Mouse (Mus musculus) heart, embryonic 15.5 days (tissue): Measurements from ENCODE around the gene Arhgap21. TPM values are rescaled to one million over a fixed set of nuclear protein-coding genes. Genes with fewer than 3 reads are reported as not detected.

Source experiments
- ATAC-seq: fragments of 200-750 bp; cut with Nextera tagmentation; replicated peaks from 2 replicates; pipeline ENCODE4 v1.8.0; 2017; ENCODE audit warnings: low read depth, moderate TSS enrichment; ENCODE audit not compliant: insufficient number of reproducible peaks, insufficient read depth, low FRiP score
- H3K27ac ChIP-seq: fragments of 300-500 bp; sonication (generic); 2 replicates; pipeline ENCODE4 v1.5.1; 2015; ENCODE audit warnings: mild to moderate bottlenecking, inconsistent platforms
- H3K27me3 ChIP-seq: fragments of 300-500 bp; sonication (generic); 2 replicates; pipeline ENCODE4 v1.6.1; 2015; ENCODE audit warnings: inconsistent platforms
- H3K36me3 ChIP-seq: fragments of 300-500 bp; sonication (generic); 2 replicates; pipeline ENCODE4 v1.6.1; 2015; ENCODE audit warnings: mild to moderate bottlenecking, inconsistent platforms
- H3K4me1 ChIP-seq: fragments of 300-500 bp; sonication (generic); replicated peaks from 2 replicates; pipeline ENCODE4 v1.6.1; 2015; ENCODE audit warnings: inconsistent platforms
- H3K4me2 ChIP-seq: fragments of 300-500 bp; sonication (generic); 2 replicates; pipeline ENCODE4 v1.6.1; 2015; ENCODE audit warnings: inconsistent platforms, mild to moderate bottlenecking, moderate library complexity
- H3K4me3 ChIP-seq: fragments of 300-500 bp; sonication (generic); 2 replicates; pipeline ENCODE4 v1.5.1; 2015; ENCODE audit warnings: mild to moderate bottlenecking, inconsistent platforms
- H3K9ac ChIP-seq: fragments of 300-500 bp; sonication (generic); 2 replicates; pipeline ENCODE4 v1.6.1; 2015; ENCODE audit warnings: mild to moderate bottlenecking, inconsistent platforms
- H3K9me3 ChIP-seq: fragments of 300-500 bp; sonication (generic); replicated peaks from 2 replicates; pipeline ENCODE4 v1.6.1; 2016; ENCODE audit warnings: inconsistent platforms
- WGBS: fragments of 180-500 bp; shearing (Covaris S2); methylation state at CpG from one replicate; pipeline ENCODE4 v1.1.7; 2015; ENCODE audit warnings: mixed read lengths; 5-methylcytosine and 5-hydroxymethylcytosine counted together
- polyA plus RNA-seq: library from polyadenylated mRNA; unstranded; fragments of >200 nt; fragmentation: Nextera tagmentation; extraction: Ambion mirVana; gene quantifications from 2 replicates; pipeline ENCODE4 v1.2.1, GENCODE M21; 2015

The Arhgap21 gene
- 16.7 and 17.2 TPM in 2 replicates for polyA plus RNA-seq

DNA sequence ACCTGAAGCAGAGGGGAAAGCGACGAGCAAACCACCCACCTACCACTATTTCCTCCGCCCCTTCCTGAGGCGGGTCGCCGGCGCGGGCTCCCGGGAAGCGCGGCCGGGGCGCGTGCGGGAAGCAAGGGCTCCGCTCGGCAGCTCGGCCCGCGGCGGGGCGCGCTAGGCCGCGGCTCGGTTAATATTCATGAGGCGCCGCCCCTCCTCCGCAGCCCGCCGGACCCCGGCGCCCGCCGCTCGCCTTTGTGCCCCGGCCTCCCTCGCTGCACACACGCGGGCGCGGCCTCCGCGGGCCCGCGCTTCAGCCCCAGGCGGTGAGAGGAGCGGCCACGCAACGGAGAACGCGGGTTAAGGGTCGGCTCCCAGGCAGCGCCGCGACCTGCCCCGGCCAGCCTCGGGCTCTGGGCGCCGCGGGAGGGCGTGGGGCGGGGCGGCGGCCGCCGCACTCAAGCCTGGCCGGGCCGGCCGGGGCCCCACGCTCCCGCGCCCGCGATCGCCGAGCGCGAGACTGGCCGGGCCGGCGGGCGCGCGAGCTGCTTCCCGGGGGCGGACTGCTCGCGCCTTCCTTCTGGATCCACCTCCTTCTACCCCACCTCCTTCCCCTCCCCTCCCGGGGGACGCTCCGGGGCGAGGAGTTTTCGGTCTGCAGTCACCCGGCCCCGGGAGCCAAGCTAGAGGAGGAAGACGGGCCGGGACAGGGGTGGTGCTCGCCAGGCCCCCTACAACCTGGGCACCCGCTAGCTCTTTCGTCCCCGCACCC lies at the start of gene Arhgap21:
Gene Arhgap21 (minus strand): TSS at position 441 of the 760 bp plus-strand sequence.
- under 1% methylated on average over 93 of the region's 102 CpGs for whole genome bisulfite sequencing
- peaks cover 27% of the 10 kb centered on the region for H3K4me1 ChIP-seq

GRCm38 (mm10) chr2:21016589-21016988 lies 47.9 kb upstream of the Arhgap21 start:
- no peaks in the 10 kb centered on the region for H3K4me1 ChIP-seq
- H3K9me3 ChIP-seq, result no peaks in the 10 kb centered on the region
- WGBS, result 71% methylated on average over 7 of the region's 7 CpGs
- no peaks in the 10 kb centered on the region for H3K27me3 ChIP-seq
- no peak overlapping the region for H3K9ac ChIP-seq
- no peak overlapping the region for H3K27ac ChIP-seq
- no peak for ATAC-seq
- H3K4me3 ChIP-seq, result no peak overlapping the region
- H3K36me3 ChIP-seq, result no peaks in the 10 kb centered on the region
- no peak overlapping the region for H3K4me2 ChIP-seq

More for the DNA sequence above, at the start of gene Arhgap21:
- Histone ChIP-seq H3K36me3 (no peaks in the 10 kb centered on the region), H3K27me3 (no peaks in the 10 kb centered on the region), H3K9me3 (no peaks in the 10 kb centered on the region), H3K4me3 (peak within 1 kb of the TSS; percentile 97), H3K9ac (peak within 1 kb of the TSS; percentile 99), H3K4me2 (peak within 1 kb of the TSS; percentile 75), H3K27ac (peak within 1 kb of the TSS; percentile 99)
- ATAC-seq, result peak; percentile 65

DNA sequence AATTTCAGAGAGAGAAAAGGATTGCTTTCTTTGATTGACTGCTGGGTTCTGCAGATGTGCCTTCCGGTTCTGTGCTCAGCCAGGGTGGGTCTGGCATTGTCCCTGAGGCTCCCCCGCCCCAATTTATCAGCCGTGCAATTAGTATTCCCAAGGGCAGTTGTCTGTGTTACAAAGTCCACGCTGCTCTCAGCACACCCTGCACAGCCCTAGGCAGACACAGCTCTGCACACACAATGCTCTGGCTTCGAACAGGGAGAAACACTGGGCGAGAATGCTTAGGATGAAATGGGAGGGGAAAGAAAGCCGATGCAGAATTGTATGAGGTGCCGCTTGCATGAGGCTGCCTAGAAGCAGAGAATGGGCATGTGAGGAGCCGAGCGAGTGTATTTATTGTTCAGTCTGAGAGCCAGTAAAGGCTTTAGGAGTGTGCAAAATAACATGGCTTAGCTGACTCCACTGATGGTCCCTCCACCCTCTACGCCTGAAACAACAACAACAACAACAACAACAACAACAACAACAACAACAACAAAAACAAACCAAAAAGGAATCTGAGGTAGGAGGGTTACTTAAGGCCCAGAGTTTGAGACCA lies 42.2 kb upstream of the Arhgap21 start:
- H3K4me3 ChIP-seq, result no peak overlapping the region
- no peak overlapping the region for H3K4me2 ChIP-seq
- no peaks in the 10 kb centered on the region for H3K36me3 ChIP-seq
- no peak overlapping the region for H3K27ac ChIP-seq
- no peaks in the 10 kb centered on the region for H3K27me3 ChIP-seq
- no peak overlapping the region for H3K9ac ChIP-seq
- H3K4me1 ChIP-seq, result 0 out of 2 replicates have a peak, but pooled peaks cover 3% of the 10 kb centered on the region
- no peak for ATAC-seq
- 80% methylated on average over 11 of the region's 11 CpGs for WGBS
- no peaks in the 10 kb centered on the region for H3K9me3 ChIP-seq

GRCm38 (mm10) chr2:21010219-21010618 lies 41.5 kb upstream of the Arhgap21 start:
- no peak for ATAC-seq
- H3K4me2 ChIP-seq, result no peak overlapping the region
- WGBS, result 79% methylated on average over 9 of the region's 9 CpGs
- no peaks in the 10 kb centered on the region for H3K9me3 ChIP-seq
- H3K27me3 ChIP-seq, result no peaks in the 10 kb centered on the region
- no peak overlapping the region for H3K9ac ChIP-seq
- 0 out of 2 replicates have a peak, but pooled peaks cover 3% of the 10 kb centered on the region for H3K4me1 ChIP-seq
- no peak overlapping the region for H3K4me3 ChIP-seq
- no peak overlapping the region for H3K27ac ChIP-seq
- no peaks in the 10 kb centered on the region for H3K36me3 ChIP-seq

GRCm38 (mm10) chr2:21009258-21010140 lies 40.8 kb upstream of the Arhgap21 start:
- no peak for ATAC-seq
- H3K27me3 ChIP-seq, result no peaks in the 10 kb centered on the region
- 0 out of 2 replicates have a peak, but pooled peaks cover 3% of the 10 kb centered on the region for H3K4me1 ChIP-seq
- no peak overlapping the region for H3K4me2 ChIP-seq
- no peak overlapping the region for H3K27ac ChIP-seq
- no peak overlapping the region for H3K9ac ChIP-seq
- H3K36me3 ChIP-seq, result no peaks in the 10 kb centered on the region
- no peaks in the 10 kb centered on the region for H3K9me3 ChIP-seq
- H3K4me3 ChIP-seq, result no peak overlapping the region
- 46% methylated on average over 16 of the region's 16 CpGs for WGBS

DNA sequence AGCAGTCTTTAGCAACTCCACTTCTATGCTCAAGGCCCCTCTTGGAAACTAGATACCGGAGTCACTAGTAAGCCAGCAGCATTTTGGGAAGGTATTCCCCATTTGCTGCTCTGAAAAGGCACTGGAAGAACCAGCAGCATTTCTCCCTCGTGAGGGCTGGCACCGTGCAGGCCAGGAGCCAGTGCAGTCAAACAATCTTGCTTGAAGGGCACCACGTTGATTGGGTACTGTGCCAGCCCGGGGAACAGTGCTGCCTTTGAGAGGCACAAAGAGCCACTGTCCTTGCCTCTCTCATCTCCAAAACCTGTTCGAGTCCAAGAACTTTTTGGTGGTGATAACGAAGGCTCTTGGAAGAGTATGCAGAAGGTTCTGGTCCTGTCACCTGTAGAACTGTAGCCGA lies 33.9 kb upstream of the Arhgap21 start:
- no peaks in the 10 kb centered on the region for H3K27me3 ChIP-seq
- H3K27ac ChIP-seq, result no peak overlapping the region
- no peak for ATAC-seq
- H3K9ac ChIP-seq, result no peak overlapping the region
- H3K4me2 ChIP-seq, result no peak overlapping the region
- H3K4me3 ChIP-seq, result no peak overlapping the region
- H3K4me1 ChIP-seq, result 0 out of 2 replicates have a peak, but pooled peaks cover 3% of the 10 kb centered on the region
- no peaks in the 10 kb centered on the region for H3K9me3 ChIP-seq
- no peaks in the 10 kb centered on the region for H3K36me3 ChIP-seq
- 74% methylated on average over 8 of the region's 8 CpGs for WGBS

DNA sequence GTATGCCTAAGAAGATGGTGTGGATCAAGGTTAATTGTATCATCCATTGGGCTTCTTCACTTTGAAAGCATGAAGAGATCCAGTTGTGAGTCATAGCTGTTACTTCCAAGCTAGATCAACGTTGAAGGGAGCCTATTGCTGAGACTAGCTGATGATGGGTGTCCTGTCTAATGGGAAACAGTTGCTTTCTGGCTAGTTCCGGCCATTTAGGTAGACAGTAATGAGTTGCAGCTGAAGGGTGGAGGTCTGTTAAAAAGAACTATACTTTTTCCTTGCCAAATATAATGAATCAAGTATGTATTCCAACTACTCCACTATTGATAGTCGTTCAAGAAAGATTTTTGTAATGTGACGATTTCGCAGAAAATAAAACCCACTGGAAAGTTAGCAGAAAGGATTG lies 32.5 kb upstream of the Arhgap21 start:
- WGBS, result 62% methylated on average over 5 of the region's 5 CpGs
- H3K4me3 ChIP-seq, result no peak overlapping the region
- H3K4me2 ChIP-seq, result no peak overlapping the region
- H3K9me3 ChIP-seq, result no peaks in the 10 kb centered on the region
- ATAC-seq, result no peak
- H3K9ac ChIP-seq, result no peak overlapping the region
- H3K36me3 ChIP-seq, result no peaks in the 10 kb centered on the region
- no peaks in the 10 kb centered on the region for H3K27me3 ChIP-seq
- H3K27ac ChIP-seq, result no peak overlapping the region
- H3K4me1 ChIP-seq, result no peaks in the 10 kb centered on the region

DNA sequence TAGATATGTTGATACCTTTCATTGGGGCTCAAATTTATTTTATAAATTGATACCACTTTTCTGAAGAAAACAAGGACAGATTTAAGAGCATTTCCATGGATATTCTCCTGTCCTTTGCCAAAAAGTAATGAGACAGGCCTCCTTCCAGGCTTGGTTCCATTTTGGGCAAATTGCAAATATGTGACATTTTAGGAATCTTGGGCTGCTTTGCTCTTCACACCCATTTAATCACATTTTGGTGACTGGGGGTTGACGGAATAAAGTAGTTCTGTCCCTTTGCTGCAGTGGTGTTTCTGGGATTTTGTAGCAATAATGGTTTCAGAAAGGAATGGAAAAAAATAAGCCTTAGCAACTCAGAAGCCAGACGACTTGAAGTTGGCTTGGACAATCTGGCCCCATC lies 26.9 kb upstream of the Arhgap21 start:
- H3K36me3 ChIP-seq, result no peaks in the 10 kb centered on the region
- H3K27me3 ChIP-seq, result no peaks in the 10 kb centered on the region
- H3K4me2 ChIP-seq, result no peak overlapping the region
- H3K27ac ChIP-seq, result no peak overlapping the region
- no peak for ATAC-seq
- H3K9me3 ChIP-seq, result no peaks in the 10 kb centered on the region
- H3K9ac ChIP-seq, result no peak overlapping the region
- H3K4me3 ChIP-seq, result no peak overlapping the region
- 83% methylated on average over 2 of the region's 2 CpGs for WGBS
- peaks cover 4% of the 10 kb centered on the region for H3K4me1 ChIP-seq

GRCm38 (mm10) chr2:20991508-20991907 lies 22.8 kb upstream of the Arhgap21 start:
- no peaks in the 10 kb centered on the region for H3K36me3 ChIP-seq
- no peaks in the 10 kb centered on the region for H3K9me3 ChIP-seq
- WGBS, result 94% methylated on average over 2 of the region's 2 CpGs
- ATAC-seq, result no peak
- H3K27me3 ChIP-seq, result no peaks in the 10 kb centered on the region
- H3K9ac ChIP-seq, result no peak overlapping the region
- H3K27ac ChIP-seq, result no peak overlapping the region
- H3K4me3 ChIP-seq, result no peak overlapping the region
- peaks cover 4% of the 10 kb centered on the region for H3K4me1 ChIP-seq
- H3K4me2 ChIP-seq, result no peak overlapping the region

DNA sequence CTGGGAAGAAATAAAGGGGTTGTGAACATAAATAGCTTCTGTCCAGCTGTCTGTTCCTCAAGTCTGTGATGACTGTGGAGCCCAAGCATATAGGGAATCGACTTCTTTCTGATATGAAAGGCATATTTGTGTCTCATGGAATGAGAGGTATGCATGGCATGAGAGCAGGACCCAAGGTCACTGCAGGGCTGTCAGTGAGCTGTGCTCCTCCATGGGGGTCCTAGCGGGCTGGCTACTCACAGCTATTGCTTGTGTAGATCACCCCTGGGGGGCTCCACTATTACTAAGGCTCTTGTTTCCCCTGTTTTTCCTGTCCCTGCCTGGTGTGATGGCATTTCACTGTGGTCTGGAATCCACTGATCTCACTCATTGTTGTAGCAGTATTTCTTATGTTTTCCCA lies 22.2 kb upstream of the Arhgap21 start:
- no peaks in the 10 kb centered on the region for H3K36me3 ChIP-seq
- H3K27me3 ChIP-seq, result no peaks in the 10 kb centered on the region
- no peak overlapping the region for H3K4me3 ChIP-seq
- no peak overlapping the region for H3K9ac ChIP-seq
- no peak overlapping the region for H3K27ac ChIP-seq
- H3K4me1 ChIP-seq, result peaks cover 4% of the 10 kb centered on the region
- WGBS, result 33% methylated on average over 2 of the region's 2 CpGs
- no peak for ATAC-seq
- H3K4me2 ChIP-seq, result no peak overlapping the region
- H3K9me3 ChIP-seq, result no peaks in the 10 kb centered on the region

DNA sequence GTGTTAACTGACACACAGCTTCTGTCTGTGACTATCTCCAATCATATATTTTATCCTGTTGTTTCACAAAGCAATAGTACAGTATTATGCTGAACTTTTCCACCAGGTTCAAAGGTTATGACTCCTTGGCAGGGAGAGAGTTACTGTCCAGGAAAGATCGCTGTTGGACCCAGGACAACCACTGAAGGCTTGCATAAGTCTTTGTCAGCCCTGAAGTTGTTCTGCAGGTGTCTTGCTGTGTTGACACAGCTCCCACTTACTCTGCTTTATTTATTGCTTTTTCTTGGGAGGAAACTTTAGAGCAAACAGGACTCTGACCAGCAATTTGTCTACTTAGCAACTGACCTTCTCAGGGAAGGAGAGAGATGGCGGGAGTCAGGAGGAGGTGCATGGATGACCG lies 21.4 kb upstream of the Arhgap21 start:
- Histone ChIP-seq H3K9me3 (no peaks in the 10 kb centered on the region), H3K4me1 (peaks cover 4% of the 10 kb centered on the region), H3K4me3 (no peak overlapping the region), H3K27me3 (no peaks in the 10 kb centered on the region), H3K4me2 (no peak overlapping the region), H3K36me3 (no peaks in the 10 kb centered on the region), H3K9ac (no peak overlapping the region), H3K27ac (no peak overlapping the region)
- no peak for ATAC-seq
- 80% methylated on average over 3 of the region's 3 CpGs for WGBS
